Mouse (Mus musculus): ENCODE data around the gene Igsf21. TPM values are rescaled to one million over a fixed set of nuclear protein-coding genes. Genes with fewer than 3 reads are reported as not detected.

Gene Igsf21
- polyA plus RNA-seq, 1 experiment from 2014 or later: 0.19 TPM

DNA sequence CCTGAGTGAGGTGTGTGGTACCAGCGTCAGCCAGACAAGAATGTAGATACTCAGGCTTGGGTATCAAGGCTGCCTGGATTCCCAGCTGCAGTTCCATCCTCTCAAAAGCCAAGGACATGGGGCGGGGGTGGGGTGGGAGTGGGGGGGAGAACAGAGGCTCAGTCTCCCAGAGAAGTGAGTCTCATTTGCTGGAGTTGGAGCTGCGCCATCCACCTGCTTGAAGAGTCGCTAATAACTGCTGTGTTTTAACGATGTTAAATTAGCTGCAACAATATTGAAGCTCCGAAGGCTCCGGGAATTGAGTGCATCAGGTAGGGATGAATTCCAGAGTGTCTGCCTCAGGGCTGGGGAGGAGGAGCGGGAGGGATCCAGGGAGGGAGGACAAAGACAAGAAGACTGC is 250.9 kb downstream of the Igsf21 start:
- ATAC-seq (ENCODE audit: insufficient number of reproducible peaks, insufficient read depth, low FRiP score, low read depth): no peak
- no peaks in the 10 kb centered on the region for H3K4me1 ChIP-seq (ENCODE audit: control insufficient read depth in 2 of 2, insufficient read depth in 2 of 2, low read length in 2 of 2)
- H3K27ac ChIP-seq (replicated peaks in 1 of 2; ENCODE audit: control insufficient read depth in 1 of 2, insufficient read depth in 1 of 2, low read depth in 2 of 2, low read length in 2 of 2): no peak overlapping the region
- H3K27me3 ChIP-seq (ENCODE audit: control insufficient read depth, insufficient read depth, low read length): peaks cover 4% of the 10 kb centered on the region; the same call in 1 of the 2 replicates
- H3K4me3 ChIP-seq (ENCODE audit: control insufficient read depth in 1 of 2, insufficient read depth in 1 of 2, low read depth in 1 of 2, low read length in 2 of 2): no peak overlapping the region
- H3K36me3 ChIP-seq (ENCODE audit: control insufficient read depth, insufficient read depth, low read length): no peaks in the 10 kb centered on the region
- no peak overlapping the region for H3K9ac ChIP-seq (ENCODE audit: low read length)
- 40% methylated on average over 8 of the region's 8 CpGs for WGBS
- H3K4me2 ChIP-seq (ENCODE audit: low read length): no peak overlapping the region
- H3K9me3 ChIP-seq (ENCODE audit: control insufficient read depth, low read length): peaks cover 15% of the 10 kb centered on the region

DNA sequence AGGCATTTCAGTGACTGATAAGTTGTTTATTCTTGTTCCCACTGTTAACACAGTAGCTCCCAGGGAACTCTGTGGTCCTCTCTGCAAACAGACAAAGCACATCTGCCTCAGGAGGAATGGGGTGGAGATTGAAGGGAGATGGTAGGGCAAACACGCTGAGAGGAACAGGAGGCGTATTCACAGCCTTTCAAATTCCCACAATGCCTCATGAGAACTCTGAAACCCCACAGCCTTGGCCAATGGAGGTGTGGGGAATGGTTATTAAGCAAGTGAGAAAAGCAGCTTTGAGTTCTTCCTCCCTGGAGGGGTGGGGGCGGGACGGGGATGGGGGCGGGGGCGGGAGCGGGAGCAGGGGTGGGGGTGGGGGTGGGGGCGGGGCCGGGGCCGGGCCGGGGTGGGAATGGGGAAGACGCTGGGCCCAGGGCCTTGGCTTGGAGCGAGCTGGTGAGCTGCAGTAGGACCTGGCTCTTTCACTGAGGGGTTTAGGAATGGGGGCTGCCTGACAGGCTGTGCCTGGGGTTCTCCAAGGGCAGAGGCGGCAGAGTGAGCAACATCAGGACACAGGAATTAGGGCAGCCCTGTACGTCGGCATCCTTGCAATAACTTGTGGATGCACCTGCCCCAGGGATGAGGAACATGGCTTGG is 253.4 kb downstream of the Igsf21 start:
- no peak overlapping the region for H3K4me3 ChIP-seq (ENCODE audit: control insufficient read depth in 1 of 2, insufficient read depth in 1 of 2, low read depth in 1 of 2, low read length in 2 of 2)
- peaks cover 12% of the 10 kb centered on the region for H3K9me3 ChIP-seq (ENCODE audit: control insufficient read depth, low read length)
- no peak overlapping the region for H3K27ac ChIP-seq (replicated peaks in 1 of 2; ENCODE audit: control insufficient read depth in 1 of 2, insufficient read depth in 1 of 2, low read depth in 2 of 2, low read length in 2 of 2)
- no peaks in the 10 kb centered on the region for H3K27me3 ChIP-seq (ENCODE audit: control insufficient read depth, insufficient read depth, low read length)
- ATAC-seq (ENCODE audit: insufficient number of reproducible peaks, insufficient read depth, low FRiP score, low read depth): no peak
- no peak overlapping the region for H3K4me2 ChIP-seq (ENCODE audit: low read length)
- no peaks in the 10 kb centered on the region for H3K36me3 ChIP-seq (ENCODE audit: control insufficient read depth, insufficient read depth, low read length)
- H3K4me1 ChIP-seq (ENCODE audit: control insufficient read depth in 2 of 2, insufficient read depth in 2 of 2, low read length in 2 of 2): no peaks in the 10 kb centered on the region
- H3K9ac ChIP-seq (ENCODE audit: low read length): no peak overlapping the region
- WGBS: 30% methylated on average over 6 of the region's 16 CpGs

DNA sequence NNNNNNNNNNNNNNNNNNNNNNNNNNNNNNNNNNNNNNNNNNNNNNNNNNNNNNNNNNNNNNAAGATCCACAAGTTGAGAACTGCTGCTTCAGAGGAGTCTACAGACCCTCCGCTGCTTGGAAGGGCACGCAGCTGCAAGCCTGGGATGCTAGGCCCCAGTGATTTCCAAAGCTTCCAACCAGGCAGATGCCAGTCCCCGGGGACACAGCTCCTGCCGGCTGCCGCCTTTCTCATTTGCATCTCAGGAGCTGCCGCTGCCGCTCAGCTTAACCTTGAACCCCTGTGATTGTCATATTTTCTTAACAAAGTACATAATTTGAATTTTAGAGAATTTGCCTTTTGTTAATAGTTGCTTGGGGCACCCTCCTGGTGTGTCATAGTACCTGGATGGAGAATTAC is 259.7 kb downstream of the Igsf21 start:
- Histone ChIP-seq H3K4me1 (ENCODE audit: control insufficient read depth in 2 of 2, insufficient read depth in 2 of 2, low read length in 2 of 2) (no peaks in the 10 kb centered on the region), H3K27me3 (ENCODE audit: control insufficient read depth, insufficient read depth, low read length) (peaks cover 8% of the 10 kb centered on the region; the same call in 1 of the 2 replicates), H3K4me3 (ENCODE audit: control insufficient read depth in 1 of 2, insufficient read depth in 1 of 2, low read depth in 1 of 2, low read length in 2 of 2) (no peak overlapping the region), H3K36me3 (ENCODE audit: control insufficient read depth, insufficient read depth, low read length) (no peaks in the 10 kb centered on the region), H3K27ac (replicated peaks in 1 of 2; ENCODE audit: control insufficient read depth in 1 of 2, insufficient read depth in 1 of 2, low read depth in 2 of 2, low read length in 2 of 2) (no peak overlapping the region), H3K4me2 (ENCODE audit: low read length) (no peak overlapping the region), H3K9ac (ENCODE audit: low read length) (no peak overlapping the region), H3K9me3 (ENCODE audit: control insufficient read depth, low read length) (no peaks in the 10 kb centered on the region)
- 29% methylated on average over 7 of the region's 7 CpGs for WGBS
- ATAC-seq (ENCODE audit: insufficient number of reproducible peaks, insufficient read depth, low FRiP score, low read depth): no peak

DNA sequence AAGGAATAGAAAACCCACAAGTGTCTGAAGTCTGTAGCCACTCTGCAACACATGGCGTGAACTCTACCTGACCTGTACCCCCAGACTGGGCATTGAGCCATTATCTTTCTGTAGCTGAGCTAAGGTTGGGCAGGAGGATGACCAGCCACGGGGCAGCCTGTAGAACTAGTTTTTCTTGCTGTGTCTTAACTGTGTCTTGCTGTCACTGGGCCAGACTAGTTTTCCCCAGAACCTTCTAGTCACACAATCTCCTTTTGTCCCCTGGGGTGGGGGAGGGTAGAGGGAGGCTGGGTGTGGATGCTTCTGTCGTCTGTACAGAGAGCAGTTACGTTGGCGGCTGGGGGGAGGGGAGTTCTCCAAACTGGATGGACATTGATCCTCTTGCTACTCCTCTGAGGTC is 267.9 kb downstream of the Igsf21 start:
- ATAC-seq (ENCODE audit: insufficient number of reproducible peaks, insufficient read depth, low FRiP score, low read depth): no peak
- Histone ChIP-seq H3K9ac (ENCODE audit: low read length) (no peak overlapping the region), H3K27ac (replicated peaks in 1 of 2; ENCODE audit: control insufficient read depth in 1 of 2, insufficient read depth in 1 of 2, low read depth in 2 of 2, low read length in 2 of 2) (no peak overlapping the region)

DNA sequence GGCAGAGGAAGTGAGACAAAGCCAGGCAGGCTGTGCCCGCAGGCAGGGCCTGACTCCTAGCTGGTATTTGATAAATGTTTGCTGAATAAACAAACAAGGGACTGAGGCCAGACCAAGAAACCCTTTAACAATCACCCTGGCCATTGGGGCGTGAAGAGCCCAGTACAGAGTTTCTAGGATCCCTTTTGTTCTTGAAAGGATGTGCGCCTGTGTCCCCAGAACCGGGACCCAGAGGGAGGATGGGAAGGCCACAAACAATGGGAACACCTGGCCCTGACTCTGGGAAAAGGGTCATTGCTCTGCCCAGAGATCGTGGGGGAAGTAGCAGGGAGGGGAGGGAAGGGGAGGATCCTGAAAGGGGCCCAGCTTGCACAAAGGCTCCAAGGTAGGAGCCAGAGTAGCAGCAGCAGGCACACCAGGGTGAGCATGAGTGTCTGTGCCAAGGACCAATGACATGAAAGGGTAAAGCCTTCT is 269.2 kb downstream of the Igsf21 start:
- no peak for ATAC-seq (ENCODE audit: insufficient number of reproducible peaks, insufficient read depth, low FRiP score, low read depth)
- 0 out of 4 replicates have a peak overlapping the region, but pooled peaks of 1 of the 2 experiments have one; percentile 14 for H3K27ac ChIP-seq (replicated peaks in 1 of 2; ENCODE audit: control insufficient read depth in 1 of 2, insufficient read depth in 1 of 2, low read depth in 2 of 2, low read length in 2 of 2)
- WGBS: 33% methylated on average over 5 of the region's 5 CpGs

More for the DNA sequence above, 267.9 kb downstream of the Igsf21 start:
- WGBS: 31% methylated on average over 5 of the region's 5 CpGs
- peaks cover 4 to 5% of the 10 kb centered on the region in 2 experiments; a peak in 2 of 4 replicates for H3K4me1 ChIP-seq (ENCODE audit: control insufficient read depth in 2 of 2, insufficient read depth in 2 of 2, low read length in 2 of 2)
- no peak overlapping the region for H3K4me3 ChIP-seq (ENCODE audit: control insufficient read depth in 1 of 2, insufficient read depth in 1 of 2, low read depth in 1 of 2, low read length in 2 of 2)
- H3K27me3 ChIP-seq (ENCODE audit: control insufficient read depth, insufficient read depth, low read length): peaks cover 8% of the 10 kb centered on the region; the same call in 1 of the 2 replicates
- no peaks in the 10 kb centered on the region for H3K36me3 ChIP-seq (ENCODE audit: control insufficient read depth, insufficient read depth, low read length)
- no peaks in the 10 kb centered on the region for H3K9me3 ChIP-seq (ENCODE audit: control insufficient read depth, low read length)
- no peak overlapping the region for H3K4me2 ChIP-seq (ENCODE audit: low read length)

More for the DNA sequence above, 269.2 kb downstream of the Igsf21 start:
- no peak overlapping the region for H3K9ac ChIP-seq (ENCODE audit: low read length)
- H3K36me3 ChIP-seq (ENCODE audit: control insufficient read depth, insufficient read depth, low read length): no peaks in the 10 kb centered on the region
- peaks cover 4% of the 10 kb centered on the region; the same call in 1 of the 2 replicates for H3K27me3 ChIP-seq (ENCODE audit: control insufficient read depth, insufficient read depth, low read length)
- no peak overlapping the region for H3K4me3 ChIP-seq (ENCODE audit: control insufficient read depth in 1 of 2, insufficient read depth in 1 of 2, low read depth in 1 of 2, low read length in 2 of 2)
- H3K4me1 ChIP-seq (ENCODE audit: control insufficient read depth in 2 of 2, insufficient read depth in 2 of 2, low read length in 2 of 2): peaks cover 4 to 5% of the 10 kb centered on the region in 2 experiments; a peak in 2 of 4 replicates
- no peaks in the 10 kb centered on the region for H3K9me3 ChIP-seq (ENCODE audit: control insufficient read depth, low read length)
- H3K4me2 ChIP-seq (ENCODE audit: low read length): no peak overlapping the region

Data from heart, embryonic 14.5 days (tissue).